Mouse (Mus musculus) T-helper 1 cell (primary cell): Measurements from ENCODE around the gene Gpr27.

ENCODE experiments used
- in situ Hi-C: fragments of 300-600 bp; cut with MboI, MseI; formaldehyde crosslinking; loops from one replicate; pipeline ENCODE4 v1.15.1; 2025; ENCODE audit warnings: high pct_unique_total_duplicates

Gpr27 gene

GRCm38 (mm10) chr6:99692206-99692915 lies at the start of gene Gpr27:
TSS of gene Gpr27 (plus strand) at chr6:99692679.
- in situ Hi-C loops = no loop called here

DNA sequence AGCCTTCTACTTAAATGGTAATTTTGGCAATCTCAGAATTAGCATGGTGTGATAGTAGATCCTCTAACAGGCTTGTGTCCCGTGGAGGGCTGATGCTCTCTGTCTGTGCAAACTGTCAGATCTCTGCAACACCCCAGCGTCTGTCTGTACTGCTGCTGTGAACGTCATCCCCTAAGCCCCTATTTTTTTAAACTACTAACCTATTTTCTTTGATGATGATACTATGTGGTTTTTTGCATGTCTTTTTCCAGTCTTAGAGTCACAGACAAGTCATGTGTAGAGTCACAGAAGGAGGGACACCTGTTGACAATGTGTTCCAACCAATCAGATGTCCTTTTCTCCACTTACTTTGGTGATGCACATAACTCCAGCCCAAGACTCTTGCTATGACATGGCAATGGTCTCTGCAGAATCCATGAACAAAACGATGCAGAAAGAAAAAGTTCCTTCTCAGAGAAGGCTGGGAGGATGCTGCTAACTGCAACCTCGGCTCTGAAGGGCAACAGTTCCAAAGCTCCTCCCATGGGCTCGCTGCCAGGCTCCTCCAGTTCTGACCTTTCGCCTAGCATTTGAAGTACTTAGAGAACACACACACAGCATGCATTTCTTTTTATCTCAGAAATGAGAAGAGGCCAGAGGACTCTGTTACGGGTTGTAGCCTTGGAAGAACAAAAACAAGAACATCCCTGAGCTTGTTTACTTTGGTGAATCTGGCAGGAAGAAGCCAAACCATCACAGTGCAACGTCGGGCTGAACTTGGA lies 48.9 kb upstream of the Gpr27 start:
- in situ Hi-C loops = no loop called here

DNA sequence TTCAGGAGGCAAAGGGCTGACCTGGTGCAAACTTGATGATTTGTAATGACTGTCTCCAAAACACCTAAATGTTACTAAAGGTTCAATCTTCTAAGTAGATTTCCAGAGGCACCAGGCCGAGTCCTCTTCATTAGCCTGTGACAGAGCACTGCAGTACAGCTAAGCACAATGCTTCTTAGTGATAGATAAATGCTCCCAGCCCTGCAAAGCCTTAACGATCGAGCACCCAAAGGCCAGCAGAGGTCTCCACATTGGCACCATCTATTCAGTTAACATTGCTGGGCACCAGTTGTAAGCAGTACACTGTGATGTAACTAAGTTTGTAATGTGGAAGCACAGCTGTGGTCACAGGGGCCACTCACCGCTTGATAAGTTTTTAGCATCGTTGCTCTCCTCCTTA lies 48.1 kb upstream of the Gpr27 start:
- in situ Hi-C loops = no loop called here

- in situ Hi-C loops = no loop called here
These were observed 47.6 kb upstream of the Gpr27 start for GRCm38 (mm10) chr6:99644876-99645275.

- in situ Hi-C loops = no loop called here
These were observed 46.1 kb upstream of the Gpr27 start for GRCm38 (mm10) chr6:99646344-99646743.

DNA sequence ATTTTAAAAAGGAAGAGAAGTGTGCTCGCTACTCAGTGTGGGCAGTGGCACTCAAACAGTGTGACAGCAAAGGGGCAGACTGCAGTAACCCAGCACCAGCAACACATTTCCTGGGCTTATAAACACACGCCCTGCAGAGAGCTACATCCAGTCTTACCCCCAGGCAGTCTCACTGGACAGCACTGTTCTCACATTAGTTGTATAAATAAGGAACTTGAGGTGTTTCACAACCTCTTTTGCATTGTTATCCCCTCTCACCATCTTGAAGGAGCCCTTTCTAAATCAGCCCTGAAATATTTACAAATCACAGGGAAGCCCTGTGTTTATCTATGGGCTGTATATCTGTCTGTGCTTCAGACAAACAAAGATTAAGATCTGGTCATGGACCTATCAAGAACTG lies 43.2 kb upstream of the Gpr27 start:
- in situ Hi-C loops = no loop called here

DNA sequence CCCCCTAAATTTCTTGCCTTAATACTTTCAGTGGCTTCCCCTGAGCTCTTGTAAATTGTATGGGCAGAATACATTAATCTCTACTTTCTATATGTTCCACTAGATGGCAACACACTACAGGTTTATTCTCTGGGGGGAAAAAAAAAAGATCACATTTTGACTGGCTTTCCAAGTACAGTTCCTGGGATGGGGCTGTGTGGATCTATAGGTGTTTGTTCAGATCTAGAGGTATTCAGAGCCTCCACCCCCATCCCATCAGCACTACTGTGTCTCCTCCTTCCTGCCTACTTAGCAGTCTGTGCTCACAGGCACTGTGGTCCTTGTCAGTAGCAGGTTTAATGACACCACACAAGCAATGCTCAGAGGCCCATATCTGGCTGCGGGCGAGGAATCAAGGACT lies 40.1 kb upstream of the Gpr27 start:
- in situ Hi-C loops = no loop called here

GRCm38 (mm10) chr6:99654343-99654742 lies 38.1 kb upstream of the Gpr27 start:
- in situ Hi-C loops = no loop called here

DNA sequence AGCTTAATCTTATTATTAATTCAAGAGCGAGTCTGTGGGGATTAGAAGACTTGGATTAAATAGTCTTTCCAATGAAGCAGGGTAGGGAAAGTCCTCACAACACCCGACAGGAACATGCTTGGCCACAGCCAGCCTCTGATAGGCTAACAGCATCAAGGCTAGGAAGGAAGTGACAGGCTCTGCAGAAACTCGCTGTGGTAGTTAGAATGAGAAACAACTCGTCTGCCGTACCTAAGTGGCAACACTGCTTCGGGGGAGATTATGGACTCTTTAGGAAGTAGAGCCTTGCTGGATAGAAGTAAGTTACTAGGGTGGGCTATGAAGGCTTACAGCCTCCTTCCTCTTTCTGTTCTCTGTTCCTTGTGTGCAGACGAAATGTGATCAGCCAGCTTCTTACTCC lies 37.0 kb upstream of the Gpr27 start:
- in situ Hi-C loops = no loop called here

DNA sequence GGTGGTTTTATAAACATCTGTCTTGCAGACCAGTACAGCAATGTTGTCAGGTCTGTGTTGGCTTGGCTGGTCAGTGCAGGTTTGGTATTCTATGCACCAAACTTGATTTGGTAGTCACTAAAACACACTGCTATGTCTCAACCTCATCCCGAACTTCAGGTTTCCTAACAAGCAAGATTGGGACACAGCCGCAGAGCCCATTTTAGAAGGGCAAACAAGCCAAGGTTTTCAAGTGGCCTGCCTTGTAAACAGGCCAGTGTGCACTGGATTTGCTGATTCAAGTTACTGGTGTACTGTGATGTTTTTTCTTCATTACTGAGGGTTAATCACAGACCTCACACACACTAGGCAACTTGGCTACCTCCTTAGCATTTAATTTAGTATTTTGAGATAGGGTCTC lies 36.4 kb upstream of the Gpr27 start:
- in situ Hi-C loops = no loop called here

DNA sequence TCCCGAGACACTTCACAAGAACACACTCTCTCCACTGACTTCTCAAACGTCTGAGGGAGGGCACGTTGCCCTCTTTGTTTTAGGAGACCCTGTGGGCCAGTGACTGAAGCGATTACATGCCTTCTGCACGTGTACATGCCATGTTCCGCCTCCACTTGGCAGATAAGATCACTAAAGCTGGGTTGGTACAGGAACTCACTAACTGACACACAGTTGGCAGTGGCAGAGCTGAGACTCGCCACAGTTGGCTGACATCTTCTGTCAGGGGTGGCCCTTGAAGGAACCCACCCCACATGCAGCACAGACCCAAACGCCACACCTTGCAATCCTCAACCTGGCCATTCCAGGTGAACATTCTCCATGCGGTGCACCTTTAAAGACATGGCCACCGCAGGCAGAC lies 33.9 kb upstream of the Gpr27 start:
- in situ Hi-C loops = no loop called here

DNA sequence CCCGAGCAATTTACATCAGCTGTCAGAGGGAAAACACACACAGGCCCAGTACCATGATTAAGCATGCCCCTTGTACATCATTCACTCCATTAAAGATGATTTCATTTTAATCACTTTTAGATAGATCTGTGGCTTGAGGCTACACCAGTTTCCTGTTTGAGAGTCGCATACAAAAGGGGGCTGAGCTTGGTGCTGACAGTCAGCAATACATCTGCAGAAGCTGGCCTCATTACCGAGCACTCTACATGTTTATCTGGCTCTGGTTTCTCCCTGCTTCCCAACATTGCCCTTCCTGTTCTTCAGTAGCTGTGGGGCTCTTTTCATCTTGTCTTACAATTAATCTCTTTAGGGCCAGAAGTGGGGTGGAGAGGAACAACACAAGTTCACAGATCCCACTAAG lies 32.0 kb upstream of the Gpr27 start:
- in situ Hi-C loops = loop anchor here (10.0 kb wide), 1 partner anchor 666 kb away; no protein-coding TSS in a partner anchor

GRCm38 (mm10) chr6:99663232-99663631 lies 29.2 kb upstream of the Gpr27 start:
- in situ Hi-C loops = loop anchor here (10.0 kb wide), 1 partner anchor 668 kb away; no protein-coding TSS in a partner anchor

DNA sequence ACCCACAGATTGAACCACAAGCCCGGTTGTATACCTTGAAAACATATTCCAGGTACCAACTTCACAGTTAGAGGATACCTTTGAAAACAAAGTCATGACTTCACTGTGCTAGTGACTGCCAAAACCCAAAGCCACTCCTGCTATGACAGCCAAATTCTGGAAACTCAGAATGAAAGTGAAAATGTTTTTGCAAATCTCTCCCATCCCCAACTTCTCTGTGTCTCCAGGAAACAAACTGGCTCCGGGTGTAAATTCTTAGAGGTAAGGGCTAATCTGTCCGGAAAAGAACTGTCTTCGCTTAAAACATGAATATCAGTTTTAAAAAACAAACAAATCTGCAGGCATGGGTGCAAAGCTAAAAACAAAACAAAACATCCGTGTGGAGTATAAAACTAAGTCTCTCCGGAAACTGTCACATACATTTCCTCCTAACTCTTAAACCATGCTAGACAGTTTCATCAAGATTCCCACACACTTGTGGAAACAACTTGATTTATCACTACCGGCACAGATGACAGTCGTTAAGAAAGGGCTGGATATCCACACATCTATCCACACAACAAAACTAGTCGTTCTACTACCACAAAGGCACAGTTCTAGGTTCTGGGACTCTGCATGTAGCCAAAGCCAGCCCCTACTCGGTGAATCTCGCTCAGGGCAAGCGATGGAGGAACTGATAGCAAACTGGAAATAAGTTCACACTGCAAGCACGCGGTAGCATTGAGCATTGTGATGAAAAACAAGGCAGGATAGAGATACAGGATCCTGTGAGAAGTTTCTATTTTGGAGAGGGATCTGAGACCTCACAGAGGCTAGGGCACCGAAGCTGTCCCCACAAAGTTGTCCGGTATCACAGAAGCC lies 26.8 kb upstream of the Gpr27 start:
- in situ Hi-C loops = loop anchor here (10.0 kb wide), 1 partner anchor 671 kb away; no protein-coding TSS in a partner anchor

- in situ Hi-C loops = loop anchor here (10.0 kb wide), 1 partner anchor 672 kb away; no protein-coding TSS in a partner anchor
These were observed 25.9 kb upstream of the Gpr27 start, which contains the start of the genes Eif4e3 and Gm20696 for GRCm38 (mm10) chr6:99666318-99667171. TSS of gene Eif4e3 (minus strand) at chr6:99666771. TSS of gene Gm20696 (minus strand) at chr6:99666797.

- in situ Hi-C loops = loop anchor here (10.0 kb wide), 1 partner anchor 672 kb away; no protein-coding TSS in a partner anchor
These were observed 25.2 kb upstream of the Gpr27 start for GRCm38 (mm10) chr6:99667290-99667689.

- in situ Hi-C loops = loop anchor here (10.0 kb wide), 1 partner anchor 675 kb away; no protein-coding TSS in a partner anchor
These were observed 22.8 kb upstream of the Gpr27 start for GRCm38 (mm10) chr6:99669481-99670325.

GRCm38 (mm10) chr6:99670481-99671119 lies 21.9 kb upstream of the Gpr27 start:
- in situ Hi-C loops = no loop called here

GRCm38 (mm10) chr6:99671768-99672167 lies 20.7 kb upstream of the Gpr27 start:
- in situ Hi-C loops = no loop called here
